Mouse (Mus musculus) midbrain, embryonic 14.5 days (tissue): ENCODE data around the gene Cd300lg. TPM values are rescaled to one million over a fixed set of nuclear protein-coding genes. Genes with fewer than 3 reads are reported as not detected.

ENCODE experiments used
- polyA plus RNA-seq: library from polyadenylated mRNA; unstranded; fragments of >200 nt; fragmentation: Nextera tagmentation; extraction: Ambion mirVana; gene quantifications from 2 replicates; pipeline ENCODE4 v1.2.1, GENCODE M21; 2014

Gene Cd300lg
- polyA plus RNA-seq, 1 experiment from 2014 or later = 0.17 TPM

Other genes with a start within 250 kb of the Cd300lg start
- 0.25 and 0.40 TPM in 2 replicates for gene Meox1, start 147.1 kb upstream of the Cd300lg start, polyA plus RNA-seq
- gene Sost, start 74.5 kb upstream of the Cd300lg start, polyA plus RNA-seq = not detected in 2 replicates
- gene Cfap97d1, start 57.2 kb upstream of the Cd300lg start, polyA plus RNA-seq = not detected in 2 replicates
- gene Dusp3, start 54.5 kb upstream of the Cd300lg start, polyA plus RNA-seq = 16.5 and 17.2 TPM in 2 replicates
- 45.4 and 54.2 TPM in 2 replicates for gene Mpp3, start 13.0 kb upstream of the Cd300lg start, polyA plus RNA-seq
- 22.5 and 23.9 TPM in 2 replicates for gene Mpp2, start 47.0 kb downstream of the Cd300lg start, polyA plus RNA-seq
- not detected in 2 replicates for gene Ppy, start 59.8 kb downstream of the Cd300lg start, polyA plus RNA-seq
- gene Pyy, start 66.3 kb downstream of the Cd300lg start, polyA plus RNA-seq = not detected in 2 replicates
- gene Nags, start 104.0 kb downstream of the Cd300lg start, polyA plus RNA-seq = 0.08 TPM in 1 of 2 replicates, not detected in the other
- 32.8 and 36.1 TPM in 2 replicates for gene Tmem101, start 114.9 kb downstream of the Cd300lg start, polyA plus RNA-seq
- gene Lsm12, start 143.8 kb downstream of the Cd300lg start, polyA plus RNA-seq = 76.0 and 80.9 TPM in 2 replicates
- gene G6pc3, start 148.1 kb downstream of the Cd300lg start, polyA plus RNA-seq = 31.6 and 43.7 TPM in 2 replicates
- 54.4 and 56.6 TPM in 2 replicates for gene Hdac5, start 188.7 kb downstream of the Cd300lg start, polyA plus RNA-seq
- gene BC030867, start 207.4 kb downstream of the Cd300lg start, polyA plus RNA-seq = 2.6 and 3.0 TPM in 2 replicates
- 0.12 TPM in 1 of 2 replicates, not detected in the other for gene Asb16, start 227.2 kb downstream of the Cd300lg start, polyA plus RNA-seq
- 76.4 and 78.4 TPM in 2 replicates for gene Tmub2, start 243.4 kb downstream of the Cd300lg start, polyA plus RNA-seq